Comparison of ENCODE assay signal across 9 mouse cellular contexts in genomic region chr2:75959183-75959849, GRCm38 (mm10). TPM values are rescaled to one million over a fixed set of nuclear protein-coding genes. Genes with fewer than 3 reads are reported as not detected.
A peak's percentile ranks its signal among the peaks of the same experiment; 100 is the strongest.
DNase-seq lines count a peak whose midpoint lies in the region; ATAC-seq lines count a peak whose summit lies in the region.
"Had no signal": no experiment of that assay in that cellular context is flagged by ENCODE, and none has a peak within 500 bp of the region (broad histone marks: within the 10 kb centered on the region; RNA-seq: fewer than 3 reads in every experiment).

No protein-coding gene starts in this region.

- H3K4me3 ChIP-seq in midbrain, embryonic 16.5 days (ENCODE audit: low read depth, low read length): peak overlapping the region; percentile 9; the same call in 1 of the 2 replicates
- H3K4me3 ChIP-seq: erythroblast, embryonic 14.5 days had no signal

- WGBS in midbrain, embryonic 16.5 days: 20% methylated on average over 18 of the region's 18 CpGs

- H3K36me3 ChIP-seq in midbrain, embryonic 16.5 days (ENCODE audit: control insufficient read depth, insufficient read depth, low read length): no peaks in the 10 kb centered on the region

- peaks cover 15% of the 10 kb centered on the region for H3K4me1 ChIP-seq in midbrain, embryonic 16.5 days (ENCODE audit: control insufficient read depth, insufficient read depth, low read length)

- H3K27me3 ChIP-seq in midbrain, embryonic 16.5 days (ENCODE audit: control insufficient read depth, insufficient read depth, low read depth, low read length): no peaks in the 10 kb centered on the region

- intact Hi-C loops in heart, postnatal 25 days (cut with DNase I): no loop called here
- intact Hi-C loops in left cerebral cortex, postnatal 36 days (cut with DNase I): no loop called here

- DNase-seq in heart, adult 11 months: peak; percentile 81
- DNase-seq in heart, postnatal 25 days (ENCODE audit: low spot score): no peak
- peak; percentile 27 for DNase-seq in embryo, embryonic 9.5 days (ENCODE audit: extremely low spot score)
- peak; percentile 46 for DNase-seq in heart, postnatal 4 days
- no peak for DNase-seq in left cerebral cortex, postnatal 36 days (ENCODE audit: low spot score in 2 of 2)
- DNase-seq in layer of hippocampus, adult 8-10 months (ENCODE audit: low spot score in 2 of 2): no peak
- no peak for DNase-seq in layer of hippocampus, postnatal 10 days (ENCODE audit: low spot score in 2 of 2)

- H3K9me3 ChIP-seq in midbrain, embryonic 16.5 days (replicated peaks; ENCODE audit: control insufficient read depth, low read length, poor library complexity, severe bottlenecking): no peaks in the 10 kb centered on the region

- H3K9ac ChIP-seq in midbrain, embryonic 16.5 days (ENCODE audit: low read depth, low read length): peak overlapping the region; percentile 40; the same call in 1 of the 2 replicates

- H3K27ac ChIP-seq in midbrain, embryonic 16.5 days (ENCODE audit: low read length): peak overlapping the region; percentile 40; the same call in 1 of the 2 replicates

- peak overlapping the region; percentile 48 for H3K4me2 ChIP-seq in midbrain, embryonic 16.5 days (ENCODE audit: low read length)

- peak; percentile 48; the same call in 1 of the 2 replicates for ATAC-seq in midbrain, embryonic 16.5 days

RNA-seq across cellular contexts. Expression of gene Ttc30a2, which starts 18.7 kb away (rescaled TPM):
- total RNA-seq in heart, postnatal 25 days (2021): 1 to 10 TPM; 1.7 to 1.9 TPM
- 1 to 10 TPM in 1 of 2 experiments, under 1 TPM in 1; 0.88 to 1.7 TPM for total RNA-seq in heart, postnatal 4 days (2021)
- 0.78 and 1.2 TPM in 2 replicates for polyA plus RNA-seq in midbrain, embryonic 16.5 days (2015; fragmentation: Nextera tagmentation; extraction: Ambion mirVana)
- total RNA-seq in left cerebral cortex, postnatal 36 days (2021): under 1 TPM; 0.25 to 0.27 TPM
- total RNA-seq in layer of hippocampus, adult 8-10 months (2022): under 1 TPM in 2 of 4 experiments, not detected in 2; 0.25 to 0.43 TPM
- under 1 TPM; 0.27 to 0.45 TPM for total RNA-seq in layer of hippocampus, postnatal 10 days (2021)
- polyA plus RNA-seq: erythroblast, embryonic 14.5 days had no signal

RNA-seq across cellular contexts. Expression of gene Ttc30b, which starts 20.9 kb away (rescaled TPM):
- 10 to 100 TPM; 14.7 to 15.4 TPM for total RNA-seq in heart, postnatal 25 days (2021)
- total RNA-seq in heart, postnatal 4 days (2021): 1 to 10 TPM; 8.0 to 8.6 TPM
- 21.4 and 22.7 TPM in 2 replicates for polyA plus RNA-seq in midbrain, embryonic 16.5 days (2015; fragmentation: Nextera tagmentation; extraction: Ambion mirVana)
- total RNA-seq in left cerebral cortex, postnatal 36 days (2021): 10 to 100 TPM; 11.5 to 12.7 TPM
- 10 to 100 TPM; 12.5 to 14.6 (median 13.5) TPM for total RNA-seq in layer of hippocampus, adult 8-10 months (2022)
- 10 to 100 TPM; 12.3 to 12.8 TPM for total RNA-seq in layer of hippocampus, postnatal 10 days (2021)
- polyA plus RNA-seq: erythroblast, embryonic 14.5 days had no signal

RNA-seq across cellular contexts. Expression of gene Ttc30a1, which starts 22.5 kb away (rescaled TPM):
- 1 to 10 TPM; 3.0 to 3.2 TPM for total RNA-seq in heart, postnatal 25 days (2021)
- 1 to 10 TPM; 3.4 to 3.6 TPM for total RNA-seq in heart, postnatal 4 days (2021)
- 8.8 and 10.2 TPM in 2 replicates for polyA plus RNA-seq in midbrain, embryonic 16.5 days (2015; fragmentation: Nextera tagmentation; extraction: Ambion mirVana)
- 1 to 10 TPM; 2.7 to 2.9 TPM for total RNA-seq in left cerebral cortex, postnatal 36 days (2021)
- total RNA-seq in layer of hippocampus, adult 8-10 months (2022): 1 to 10 TPM; 2.4 to 4.2 (median 3.5) TPM
- total RNA-seq in layer of hippocampus, postnatal 10 days (2021): 1 to 10 TPM; 3.4 to 4.0 TPM
- polyA plus RNA-seq: erythroblast, embryonic 14.5 days had no signal

Comparison
In these comparisons a context has a peak if more than half of its experiments do, and no peak if none do; other contexts are left out.
1. DNase-seq: peak in heart, adult 11 months (single experiment), embryo, embryonic 9.5 days (single experiment) and heart, postnatal 4 days (single experiment); none in heart, postnatal 25 days (single experiment), left cerebral cortex, postnatal 36 days (0 of 2), layer of hippocampus, adult 8-10 months (0 of 2) and layer of hippocampus, postnatal 10 days (0 of 2).